Mouse (Mus musculus) liver, embryonic 14.5 days (tissue): ENCODE measurements around the gene Crygd.

Experiments used
- CTCF ChIP-seq: IDR thresholded peaks from 2 replicates; pipeline ENCODE4 v1.5.1; 2016; ENCODE audit warnings: antibody characterized with exemption, low read depth, control low read depth
- EP300 ChIP-seq: IDR thresholded peaks from 2 replicates; pipeline ENCODE4 v1.6.1; 2016; ENCODE audit warnings: antibody characterized with exemption, low read depth

GRCm38 (mm10) chr1:65082188-65082587 is 18.9 kb upstream of the Crygd start, which contains the start of gene Crygb:
- TF ChIP-seq CTCF (no peak), EP300 (no peak)
